Mouse (Mus musculus): ENCODE results near the gene Tmem178b.

DNA sequence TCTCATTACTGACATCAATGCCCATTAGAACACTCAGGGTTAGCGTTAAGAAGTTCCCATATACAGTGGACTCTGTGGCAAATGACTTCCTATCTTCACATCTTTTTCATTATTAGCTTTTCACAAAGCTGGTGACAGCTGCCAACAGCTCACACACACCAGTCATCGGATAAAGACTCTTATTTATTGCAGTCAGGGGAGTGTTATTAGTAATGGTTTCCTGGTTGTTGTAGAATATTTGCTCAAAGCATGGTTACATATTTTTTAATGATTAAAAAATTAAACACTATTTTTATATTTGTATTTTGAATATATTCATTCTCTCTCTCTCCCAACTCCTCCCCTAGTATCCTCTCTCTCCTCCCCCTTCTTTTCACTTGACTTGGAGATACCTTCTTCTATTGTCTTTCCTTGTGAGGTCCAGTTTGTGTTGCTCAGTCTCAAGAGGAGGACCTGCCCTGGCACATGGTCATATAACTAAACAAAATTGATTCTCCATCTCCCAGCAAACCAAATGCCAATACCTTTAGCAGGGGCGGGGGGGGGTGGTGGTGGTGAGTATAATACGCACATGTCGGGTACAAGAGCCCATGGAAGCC is 151.4 kb downstream of the Tmem178b start:
- TF ChIP-seq CTCF (IDR thresholded peaks at IDR 0.05; ENCODE audit: low read depth, low read length) (no peak), GATA1 (IDR thresholded peaks at IDR 0.05; ENCODE audit: borderline replicate concordance, low read length) (no peak), TAL1 (conservative IDR thresholded peaks at IDR 0.05; ENCODE audit: low read depth, low read length) (no peak), GATA2 (IDR thresholded peaks at IDR 0.05; ENCODE audit: borderline replicate concordance, low read depth, low read length) (no peak)
